Mouse (Mus musculus) neural tube, embryonic 15.5 days (tissue): ENCODE measurements at regions not wholly inside any gene's neighbourhood (a gene's known extent, or its start where the extent isn't known, plus 50 kb on each side); places are given as distances from the start of the nearest gene placed in this dataset.
"Not testable (repeated sequence)": the region's sequence is repeated elsewhere in the genome, so short reads cannot be mapped to it uniquely, and the experiment has no call there.

ENCODE experiments used
- ATAC-seq: fragments of 200-750 bp; cut with Nextera tagmentation; 2 replicates; pipeline ENCODE4 v1.8.0; 2017; ENCODE audit warnings: mild to moderate bottlenecking, moderate TSS enrichment, moderate library complexity; ENCODE audit not compliant: low FRiP score
- H3K27ac ChIP-seq: fragments of 300-500 bp; sonication (generic); replicated peaks from 2 replicates; pipeline ENCODE4 v1.5.1; 2015; ENCODE audit warnings: mild to moderate bottlenecking, inconsistent platforms
- H3K27me3 ChIP-seq: fragments of 300-500 bp; sonication (generic); replicated peaks from 2 replicates; pipeline ENCODE4 v1.6.1; 2015; ENCODE audit warnings: inconsistent platforms
- H3K36me3 ChIP-seq: fragments of 300-500 bp; sonication (generic); 2 replicates; pipeline ENCODE4 v1.6.1; 2015; ENCODE audit warnings: inconsistent platforms
- H3K4me1 ChIP-seq: fragments of 300-500 bp; sonication (generic); 2 replicates; pipeline ENCODE4 v1.6.1; 2015; ENCODE audit warnings: inconsistent platforms
- H3K4me2 ChIP-seq: fragments of 300-500 bp; sonication (generic); 2 replicates; pipeline ENCODE4 v1.6.1; 2015; ENCODE audit warnings: inconsistent platforms, mild to moderate bottlenecking, moderate library complexity
- H3K4me3 ChIP-seq: fragments of 300-500 bp; sonication (generic); replicated peaks from 2 replicates; pipeline ENCODE4 v1.5.1; 2015; ENCODE audit warnings: mild to moderate bottlenecking, inconsistent platforms
- H3K9ac ChIP-seq: fragments of 300-500 bp; sonication (generic); replicated peaks from 2 replicates; pipeline ENCODE4 v1.6.1; 2015; ENCODE audit warnings: mild to moderate bottlenecking, inconsistent platforms
- H3K9me3 ChIP-seq: fragments of 300-500 bp; sonication (generic); replicated peaks from 2 replicates; pipeline ENCODE4 v1.6.1; 2016; ENCODE audit warnings: inconsistent platforms
- WGBS: fragments of 180-500 bp; shearing (Covaris S2); methylation state at CpG from one replicate; pipeline ENCODE4 v1.1.7; 2015; ENCODE audit warnings: mixed read lengths; 5-methylcytosine and 5-hydroxymethylcytosine counted together

DNA sequence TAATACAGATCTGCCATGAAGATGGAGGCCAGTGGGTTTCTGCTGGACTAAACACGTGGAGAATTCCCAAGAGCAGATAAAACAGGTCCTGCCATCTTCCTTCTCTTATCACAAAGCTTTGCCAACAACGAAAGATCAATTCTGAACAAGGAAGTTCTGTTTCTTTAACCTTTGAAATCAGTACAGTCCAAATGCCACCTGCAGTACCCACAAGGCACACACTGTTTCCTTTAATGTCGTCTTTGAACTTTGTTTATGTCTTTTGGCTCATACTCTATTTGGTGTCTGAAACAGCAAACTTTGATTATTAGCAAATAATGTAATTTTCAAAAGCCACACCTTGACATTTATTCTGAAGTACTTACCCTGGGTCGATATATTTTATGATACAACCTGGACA is 536.5 kb downstream of the Bckdhb start:
- no peak overlapping the region for H3K27ac ChIP-seq
- H3K4me1 ChIP-seq, result no peaks in the 10 kb centered on the region
- H3K4me2 ChIP-seq, result no peak overlapping the region
- H3K9ac ChIP-seq, result no peak overlapping the region
- no peak for ATAC-seq
- H3K4me3 ChIP-seq, result no peak overlapping the region
- H3K27me3 ChIP-seq, result no peaks in the 10 kb centered on the region
- 77% methylated on average over 4 of the region's 4 CpGs for WGBS
- no peaks in the 10 kb centered on the region for H3K36me3 ChIP-seq
- no peaks in the 10 kb centered on the region for H3K9me3 ChIP-seq

DNA sequence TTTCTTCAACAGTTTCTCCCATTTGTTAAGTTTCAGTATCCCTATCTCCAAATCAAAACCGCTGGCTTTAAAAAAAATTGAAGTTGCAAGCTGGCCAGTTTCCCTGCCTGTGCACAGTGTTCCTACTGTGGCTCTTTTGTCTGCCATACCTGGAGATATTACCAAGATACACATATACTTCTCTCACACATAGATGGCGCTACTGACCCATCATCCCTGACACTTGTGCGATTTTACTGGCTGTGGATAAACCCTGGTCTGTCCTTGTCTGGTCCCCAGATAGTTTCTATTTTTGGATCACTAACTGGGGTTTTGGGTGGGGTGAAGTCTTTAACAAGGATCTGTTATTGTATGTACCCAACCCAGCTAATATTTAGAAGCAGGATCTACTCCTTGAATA is 541.8 kb downstream of the Bckdhb start:
- H3K4me1 ChIP-seq, result no peaks in the 10 kb centered on the region
- no peak overlapping the region for H3K4me2 ChIP-seq
- H3K36me3 ChIP-seq, result no peaks in the 10 kb centered on the region
- no peak overlapping the region for H3K27ac ChIP-seq
- no peak for ATAC-seq
- 12% methylated on average over 3 of the region's 3 CpGs for WGBS
- no peaks in the 10 kb centered on the region for H3K27me3 ChIP-seq
- no peak overlapping the region for H3K9ac ChIP-seq
- H3K9me3 ChIP-seq, result no peaks in the 10 kb centered on the region
- H3K4me3 ChIP-seq, result no peak overlapping the region

DNA sequence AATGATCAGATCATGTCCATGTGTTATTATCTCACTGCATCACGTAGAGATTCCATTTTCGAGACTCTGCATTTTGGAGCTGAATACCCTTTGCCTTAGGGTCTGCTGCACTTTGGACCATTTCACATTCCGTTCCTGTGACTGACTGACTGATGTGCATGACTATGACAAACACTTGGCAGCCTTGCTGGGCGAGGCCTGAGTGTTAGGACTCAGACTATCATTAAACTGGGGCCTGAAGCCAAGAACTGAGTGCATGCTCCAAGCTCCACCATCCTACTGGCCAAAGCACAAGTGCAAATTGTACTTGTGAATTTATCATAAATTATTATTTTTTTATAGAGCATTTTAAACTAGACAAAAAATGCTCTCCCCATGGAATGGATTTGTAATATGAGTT is 547.8 kb downstream of the Bckdhb start:
- no peak for ATAC-seq
- Histone ChIP-seq H3K27me3 (no peaks in the 10 kb centered on the region), H3K4me1 (no peaks in the 10 kb centered on the region), H3K9me3 (no peaks in the 10 kb centered on the region), H3K9ac (no peak overlapping the region), H3K4me2 (no peak overlapping the region), H3K36me3 (no peaks in the 10 kb centered on the region), H3K4me3 (no peak overlapping the region), H3K27ac (no peak overlapping the region)
- WGBS, result 88% methylated on average over 4 of the region's 4 CpGs

DNA sequence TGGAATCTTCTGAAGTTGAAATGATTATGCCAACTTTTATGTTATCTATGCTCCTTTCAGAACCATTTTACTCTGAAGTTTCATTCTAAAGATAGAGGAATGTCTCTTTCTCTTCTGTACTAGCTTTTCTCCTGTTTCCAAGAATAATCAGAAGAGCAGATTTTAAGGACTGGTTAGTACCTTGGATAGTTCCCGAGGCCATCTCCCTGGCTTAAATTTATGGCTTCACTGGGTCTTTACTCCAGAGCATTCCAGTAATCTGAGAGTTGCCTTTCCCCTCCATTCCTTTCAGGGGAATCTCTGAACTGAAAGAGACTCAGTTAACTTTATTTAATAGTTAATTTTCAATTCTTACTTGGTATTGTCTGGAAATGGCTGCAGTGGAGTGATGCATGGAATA is 551.0 kb downstream of the Bckdhb start:
- no peaks in the 10 kb centered on the region for H3K36me3 ChIP-seq
- WGBS, result 31% methylated on average over 1 of the region's 1 CpGs
- H3K4me1 ChIP-seq, result no peaks in the 10 kb centered on the region

DNA sequence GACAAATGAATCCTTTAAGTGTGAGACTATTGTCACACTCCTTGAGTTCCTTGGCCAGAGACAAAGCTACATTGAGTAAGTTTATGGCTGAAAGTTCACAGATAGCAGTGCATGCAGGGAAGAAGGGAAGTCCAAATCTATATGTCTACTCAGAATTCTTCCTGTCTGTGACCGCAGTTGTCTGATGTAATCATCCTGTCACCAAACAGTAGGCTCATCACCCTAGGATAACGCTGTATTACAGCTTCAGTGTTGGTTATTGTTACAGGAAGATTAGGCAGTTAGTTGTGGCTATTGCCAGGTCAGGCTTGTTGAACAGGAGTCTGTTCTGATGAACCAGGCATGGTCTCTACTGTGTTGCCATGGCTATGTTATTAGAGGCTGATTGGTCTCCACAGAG is 574.6 kb downstream of the Bckdhb start:
- no peaks in the 10 kb centered on the region for H3K9me3 ChIP-seq
- H3K4me1 ChIP-seq, result no peaks in the 10 kb centered on the region
- no peak overlapping the region for H3K27ac ChIP-seq
- no peak overlapping the region for H3K9ac ChIP-seq
- H3K27me3 ChIP-seq, result no peaks in the 10 kb centered on the region
- no peak overlapping the region for H3K4me2 ChIP-seq
- H3K36me3 ChIP-seq, result no peaks in the 10 kb centered on the region
- H3K4me3 ChIP-seq, result no peak overlapping the region
- 87% methylated on average over 2 of the region's 2 CpGs for WGBS
- no peak for ATAC-seq

More for the DNA sequence above, 551.0 kb downstream of the Bckdhb start:
- Histone ChIP-seq H3K4me3 (no peak overlapping the region), H3K9ac (no peak overlapping the region), H3K4me2 (no peak overlapping the region), H3K27ac (no peak overlapping the region), H3K27me3 (no peaks in the 10 kb centered on the region), H3K9me3 (no peaks in the 10 kb centered on the region)
- ATAC-seq, result no peak

DNA sequence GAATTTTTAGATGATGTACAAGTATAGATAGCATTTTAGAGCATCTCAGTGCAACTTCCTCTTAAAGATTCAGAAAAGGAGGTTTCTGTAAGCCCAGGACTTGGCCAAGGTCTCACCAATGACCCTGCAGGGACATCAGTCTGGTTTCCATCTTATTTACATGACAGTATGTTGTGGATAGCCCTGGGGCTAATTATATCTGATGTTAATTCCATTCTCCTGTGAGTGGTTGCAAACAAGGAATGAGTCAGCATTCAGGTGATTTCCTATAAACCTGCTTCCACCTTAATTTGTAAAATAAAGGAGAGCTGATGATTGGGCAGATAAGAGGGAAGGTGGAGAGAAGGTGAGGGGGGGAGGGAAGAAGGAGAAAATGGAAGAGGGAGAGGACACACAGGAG is 578.0 kb downstream of the Bckdhb start:
- H3K4me1 ChIP-seq, H3K9me3 ChIP-seq, ATAC-seq, H3K27me3 ChIP-seq, H3K4me2 ChIP-seq, H3K4me3 ChIP-seq, H3K27ac ChIP-seq, H3K36me3 ChIP-seq, H3K9ac ChIP-seq: not testable (repeated sequence)

DNA sequence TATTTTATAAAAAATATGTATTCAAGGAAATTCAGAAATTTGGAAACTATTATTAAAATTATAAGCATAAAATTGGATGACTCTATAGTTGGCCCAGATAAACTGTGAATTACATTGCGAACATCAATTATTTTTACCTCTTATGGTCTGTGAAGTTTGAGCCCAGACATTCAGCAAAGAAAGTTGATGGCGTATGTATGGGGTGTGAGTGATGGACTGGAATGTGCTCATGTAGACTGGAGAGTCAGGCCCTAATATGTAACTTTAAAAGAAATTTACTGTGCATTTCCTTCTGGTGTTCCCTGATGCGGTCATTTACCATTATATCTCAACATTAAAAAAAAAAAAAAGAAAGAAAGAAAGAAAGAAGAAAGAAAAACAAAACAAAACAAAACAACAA is 592.1 kb downstream of the Bckdhb start:
- Histone ChIP-seq H3K27ac (no peak overlapping the region), H3K4me1 (no peaks in the 10 kb centered on the region), H3K4me3 (no peak overlapping the region), H3K9me3 (no peaks in the 10 kb centered on the region), H3K27me3 (no peaks in the 10 kb centered on the region), H3K36me3 (no peaks in the 10 kb centered on the region), H3K9ac (no peak overlapping the region), H3K4me2 (no peak overlapping the region)
- ATAC-seq, result no peak
- 96% methylated on average over 3 of the region's 3 CpGs for WGBS

DNA sequence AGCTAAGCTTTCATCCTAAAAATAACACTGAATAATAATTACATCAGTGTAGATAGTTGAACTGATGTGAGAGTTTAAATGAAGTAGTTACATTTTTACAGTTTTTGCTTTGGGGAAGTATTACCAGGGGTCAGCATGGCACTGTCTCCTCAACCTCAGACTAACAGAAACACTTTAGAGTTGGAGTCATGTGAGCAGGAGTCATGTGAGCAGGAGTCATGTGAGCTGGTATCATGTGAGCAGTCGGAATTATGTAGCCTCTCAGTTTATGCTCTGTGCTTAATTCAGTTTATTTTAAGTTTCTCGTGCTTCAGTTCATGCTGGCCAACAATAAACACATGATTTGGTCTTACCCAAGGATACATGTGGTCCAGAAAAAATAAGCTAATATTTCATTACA is 620.5 kb downstream of the Bckdhb start:
- H3K4me3 ChIP-seq, result no peak overlapping the region
- H3K4me2 ChIP-seq, result no peak overlapping the region
- no peak overlapping the region for H3K9ac ChIP-seq
- no peaks in the 10 kb centered on the region for H3K27me3 ChIP-seq
- H3K9me3 ChIP-seq, result no peaks in the 10 kb centered on the region
- no peaks in the 10 kb centered on the region for H3K36me3 ChIP-seq
- no peak for ATAC-seq
- 96% methylated on average over 2 of the region's 2 CpGs for WGBS
- H3K4me1 ChIP-seq, result no peaks in the 10 kb centered on the region
- H3K27ac ChIP-seq, result no peak overlapping the region

DNA sequence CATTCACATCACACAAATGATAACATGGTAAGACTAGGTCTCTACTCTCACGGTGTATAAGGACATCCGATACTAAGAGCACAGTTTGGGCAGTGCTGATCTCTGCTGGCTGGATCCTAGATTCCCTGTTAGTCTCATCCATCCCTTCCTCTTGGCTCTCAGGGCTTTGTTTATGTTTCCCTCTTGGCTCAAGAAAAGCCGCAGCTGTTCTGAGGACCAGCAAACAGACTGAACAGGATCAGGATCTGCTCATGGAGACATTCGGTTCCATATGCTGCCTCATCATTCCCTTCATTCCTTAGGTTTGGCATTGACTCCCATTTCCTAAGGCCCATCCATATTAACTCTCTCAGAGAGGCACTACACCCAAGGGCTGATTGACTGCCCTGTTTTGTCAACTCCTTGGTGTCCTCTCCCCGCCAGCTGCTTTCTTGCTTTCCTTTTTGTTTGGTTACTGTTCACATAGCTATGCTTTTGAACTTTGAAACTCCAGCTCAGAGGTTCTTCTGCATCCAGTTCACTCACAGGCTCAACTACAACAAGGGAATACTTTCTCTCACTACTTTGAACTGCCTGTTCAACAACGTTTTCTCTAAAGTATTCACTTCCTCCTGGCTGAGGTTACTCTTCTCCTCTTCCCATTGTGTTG is 623.2 kb downstream of the Bckdhb start:
- ATAC-seq, result no peak
- WGBS, result 86% methylated on average over 6 of the region's 6 CpGs
- H3K4me2 ChIP-seq, result no peak overlapping the region

DNA sequence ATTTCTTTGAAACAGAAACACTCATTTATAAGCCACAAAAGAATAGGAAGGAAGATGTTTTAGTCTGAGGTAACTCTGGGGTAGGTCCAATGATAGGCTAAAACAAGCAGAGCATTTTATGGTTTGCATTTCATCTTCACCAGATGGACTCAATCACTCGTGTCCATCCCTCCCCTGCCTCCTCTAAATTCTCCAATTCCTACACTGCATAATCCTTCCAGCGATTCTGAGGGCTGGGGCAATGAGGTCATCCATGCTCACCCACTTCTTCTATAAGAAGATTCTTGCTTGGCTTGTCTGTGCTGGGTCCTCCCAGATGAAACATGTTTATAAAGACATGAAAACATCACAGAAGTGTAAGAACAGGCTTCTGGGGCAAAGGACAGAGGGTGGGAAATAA is 630.3 kb downstream of the Bckdhb start:
- H3K4me1 ChIP-seq, result peaks cover 8% of the 10 kb centered on the region; the same call in 1 of the 2 replicates
- H3K9me3 ChIP-seq, result no peaks in the 10 kb centered on the region
- no peak for ATAC-seq
- no peak overlapping the region for H3K4me2 ChIP-seq
- H3K27me3 ChIP-seq, result no peaks in the 10 kb centered on the region
- H3K4me3 ChIP-seq, result no peak overlapping the region
- no peak overlapping the region for H3K9ac ChIP-seq
- 53% methylated on average over 2 of the region's 2 CpGs for WGBS
- H3K27ac ChIP-seq, result no peak overlapping the region
- no peaks in the 10 kb centered on the region for H3K36me3 ChIP-seq

More for the DNA sequence above, 623.2 kb downstream of the Bckdhb start:
- Histone ChIP-seq H3K9ac (no peak overlapping the region), H3K27ac (no peak overlapping the region), H3K4me3 (no peak overlapping the region), H3K4me1 (no peaks in the 10 kb centered on the region), H3K9me3 (no peaks in the 10 kb centered on the region), H3K36me3 (no peaks in the 10 kb centered on the region), H3K27me3 (no peaks in the 10 kb centered on the region)

DNA sequence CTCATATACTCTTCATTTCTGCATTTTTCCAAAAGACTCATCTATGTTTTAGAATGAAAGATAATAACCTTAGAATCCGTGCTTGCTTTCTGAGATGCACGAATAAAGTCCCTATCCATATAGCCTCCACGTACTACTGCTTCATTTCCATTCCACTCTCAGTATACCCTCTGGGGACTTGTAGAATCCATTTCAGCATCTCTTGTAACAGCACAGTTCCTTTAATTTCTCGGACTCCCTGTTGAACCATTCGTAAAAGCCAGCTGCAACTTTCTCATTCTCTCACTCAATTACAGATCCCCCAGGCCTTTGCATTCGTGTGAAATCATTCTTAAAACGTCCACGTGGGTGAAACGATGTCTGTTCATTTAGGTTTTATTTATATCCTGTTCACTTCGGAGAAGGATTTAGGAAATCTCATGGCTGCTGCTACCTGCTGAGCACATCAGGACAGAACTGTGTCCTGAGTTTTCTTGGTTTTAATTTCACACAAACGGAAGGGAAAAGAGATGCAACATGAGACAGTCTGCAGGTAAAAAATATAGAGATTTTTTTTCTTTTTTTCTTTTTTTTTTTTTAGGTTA is 631.4 kb downstream of the Bckdhb start:
- peak overlapping the region; percentile 23; the same call in 1 of the 2 replicates for H3K4me2 ChIP-seq
- H3K4me1 ChIP-seq, result peaks cover 8% of the 10 kb centered on the region; the same call in 1 of the 2 replicates
- no peak overlapping the region for H3K27ac ChIP-seq
- no peaks in the 10 kb centered on the region for H3K36me3 ChIP-seq
- no peak overlapping the region for H3K9ac ChIP-seq
- H3K9me3 ChIP-seq, result no peaks in the 10 kb centered on the region
- H3K27me3 ChIP-seq, result no peaks in the 10 kb centered on the region
- WGBS, result 31% methylated on average over 11 of the region's 11 CpGs
- ATAC-seq, result peak; percentile 79
- H3K4me3 ChIP-seq, result no peak overlapping the region

DNA sequence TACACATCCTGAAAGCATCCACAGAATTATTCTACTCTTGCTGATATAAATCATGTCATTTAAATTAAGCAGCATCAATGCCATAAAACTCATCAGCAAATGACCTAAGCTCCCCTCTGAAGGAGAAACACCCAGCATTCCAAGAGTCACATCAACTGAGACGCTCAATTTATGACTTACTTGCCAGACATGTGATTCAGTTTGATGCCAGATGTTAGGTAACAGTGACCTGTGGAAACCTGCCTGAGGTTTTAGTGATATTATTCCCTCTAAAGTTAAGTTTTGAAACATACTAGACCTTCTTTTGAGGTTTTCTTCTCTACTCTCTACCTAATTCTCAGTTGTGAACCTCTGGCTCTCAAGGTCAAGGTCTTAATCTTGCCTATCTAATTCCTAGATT is 633.4 kb downstream of the Bckdhb start:
- H3K27ac ChIP-seq, result no peak overlapping the region
- H3K36me3 ChIP-seq, result no peaks in the 10 kb centered on the region
- H3K9ac ChIP-seq, result no peak overlapping the region
- WGBS, result 89% methylated on average over 1 of the region's 1 CpGs
- peaks cover 8% of the 10 kb centered on the region; the same call in 1 of the 2 replicates for H3K4me1 ChIP-seq
- ATAC-seq, result no peak
- no peak overlapping the region for H3K4me3 ChIP-seq
- no peaks in the 10 kb centered on the region for H3K27me3 ChIP-seq
- no peaks in the 10 kb centered on the region for H3K9me3 ChIP-seq
- H3K4me2 ChIP-seq, result no peak overlapping the region
